Mouse (Mus musculus): ENCODE data around the gene Vamp2.

Gene Vamp2

GRCm38 (mm10) chr11:69088103-69088855, at the start of gene Vamp2:
Gene Vamp2, plus strand, starts transcription at chr11:69088490.
- in situ Hi-C loops (cut with MboI, MseI) = no loop called here

GRCm38 (mm10) chr11:69045531-69046394, 42.5 kb upstream of the Vamp2 start, which contains the start of gene Aurkb:
Gene Aurkb, plus strand, starts transcription at chr11:69045647.
- in situ Hi-C loops (cut with MboI, MseI) = no loop called here

- in situ Hi-C loops (cut with MboI, MseI) = no loop called here
Observed at GRCm38 (mm10) chr11:69046395-69046774, 41.9 kb upstream of the Vamp2 start.

- in situ Hi-C loops (cut with MboI, MseI) = no loop called here
Observed at GRCm38 (mm10) chr11:69047592-69047991, 40.7 kb upstream of the Vamp2 start.

- in situ Hi-C loops (cut with MboI, MseI) = no loop called here
Observed at GRCm38 (mm10) chr11:69048151-69048550, 40.1 kb upstream of the Vamp2 start.

- in situ Hi-C loops (cut with MboI, MseI) = no loop called here
Observed at GRCm38 (mm10) chr11:69050748-69051147, 37.5 kb upstream of the Vamp2 start.

GRCm38 (mm10) chr11:69051771-69052170, 36.5 kb upstream of the Vamp2 start:
- in situ Hi-C loops (cut with MboI, MseI) = no loop called here

GRCm38 (mm10) chr11:69052824-69053421, 35.4 kb upstream of the Vamp2 start:
- in situ Hi-C loops (cut with MboI, MseI) = no loop called here

GRCm38 (mm10) chr11:69053848-69054247, 34.4 kb upstream of the Vamp2 start:
- in situ Hi-C loops (cut with MboI, MseI) = no loop called here

GRCm38 (mm10) chr11:69058265-69058664, 30.0 kb upstream of the Vamp2 start:
- in situ Hi-C loops (cut with MboI, MseI) = no loop called here

GRCm38 (mm10) chr11:69058729-69059356, 29.4 kb upstream of the Vamp2 start:
- in situ Hi-C loops (cut with MboI, MseI) = no loop called here

- in situ Hi-C loops (cut with MboI, MseI) = no loop called here
Observed at GRCm38 (mm10) chr11:69059357-69059974, 28.8 kb upstream of the Vamp2 start, which contains the start of gene Borcs6. Gene Borcs6, plus strand, starts transcription at chr11:69059717.

GRCm38 (mm10) chr11:69059975-69060411, 28.3 kb upstream of the Vamp2 start:
- in situ Hi-C loops (cut with MboI, MseI) = loop anchor here (5.0 kb wide), 1 partner anchor 62 kb away; the partner anchor contains the start of genes 9130213A22Rik and Hes7

GRCm38 (mm10) chr11:69060448-69061254, 27.6 kb upstream of the Vamp2 start:
- in situ Hi-C loops (cut with MboI, MseI) = loop anchor here (5.0 kb wide), 1 partner anchor 62 kb away; the partner anchor contains the start of genes 9130213A22Rik and Hes7

GRCm38 (mm10) chr11:69061255-69061912, 26.9 kb upstream of the Vamp2 start:
- in situ Hi-C loops (cut with MboI, MseI) = loop anchor here (5.0 kb wide), 1 partner anchor 61 kb away; the partner anchor contains the start of genes 9130213A22Rik and Hes7

- in situ Hi-C loops (cut with MboI, MseI) = loop anchor here (5.0 kb wide), 1 partner anchor 60 kb away; the partner anchor contains the start of genes 9130213A22Rik and Hes7
Observed at GRCm38 (mm10) chr11:69062194-69062760, 26.0 kb upstream of the Vamp2 start.

- in situ Hi-C loops (cut with MboI, MseI) = loop anchor here (5.0 kb wide), 1 partner anchor 60 kb away; the partner anchor contains the start of genes 9130213A22Rik and Hes7
Observed at GRCm38 (mm10) chr11:69062761-69063224, 25.5 kb upstream of the Vamp2 start.

GRCm38 (mm10) chr11:69063413-69064201, 24.7 kb upstream of the Vamp2 start:
- in situ Hi-C loops (cut with MboI, MseI) = loop anchor here (5.0 kb wide), 1 partner anchor 59 kb away; the partner anchor contains the start of genes 9130213A22Rik and Hes7
